Mouse (Mus musculus) forebrain, embryonic 10.5 days (tissue): ENCODE measurements around the gene Galnt12. TPM values are rescaled to one million over a fixed set of nuclear protein-coding genes. Genes with fewer than 3 reads are reported as not detected.
A peak's percentile ranks its signal among the peaks of the same experiment; 100 is the strongest.

ENCODE experiments used
- DNase-seq: peaks from one replicate; pipeline ENCODE4 v3.0.0-alpha.2; 2017; ENCODE audit warnings: low spot score; ENCODE audit errors: extremely low spot score
- H3K27ac ChIP-seq: fragments of 300-500 bp; sonication (generic); 2 replicates; pipeline ENCODE4 v1.5.1; 2016; ENCODE audit warnings: mild to moderate bottlenecking
- H3K27me3 ChIP-seq: fragments of 300-500 bp; sonication (generic); 2 replicates; pipeline ENCODE4 v1.6.1; 2016; ENCODE audit warnings: mild to moderate bottlenecking; ENCODE audit not compliant: poor library complexity, severe bottlenecking
- H3K36me3 ChIP-seq: fragments of 300-500 bp; sonication (generic); replicated peaks from 2 replicates; pipeline ENCODE4 v1.6.1; 2016; ENCODE audit warnings: mild to moderate bottlenecking, moderate library complexity
- H3K4me1 ChIP-seq: fragments of 300-500 bp; sonication (generic); 2 replicates; pipeline ENCODE4 v1.6.1; 2016
- H3K4me3 ChIP-seq: fragments of 300-500 bp; sonication (generic); 2 replicates; pipeline ENCODE4 v1.5.1; 2016; ENCODE audit warnings: mild to moderate bottlenecking, moderate library complexity
- H3K9me3 ChIP-seq: fragments of 300-500 bp; sonication (generic); 2 replicates; pipeline ENCODE4 v1.6.1; 2016; ENCODE audit warnings: mild to moderate bottlenecking, moderate library complexity
- WGBS: fragments of 180-500 bp; shearing (Covaris S2); methylation state at CpG from one replicate; pipeline ENCODE4 v1.1.7; 2016; 5-methylcytosine and 5-hydroxymethylcytosine counted together
- polyA plus RNA-seq: library from polyadenylated mRNA; unstranded; fragments of >200 nt; fragmentation: Nextera tagmentation; extraction: Ambion mirVana; gene quantifications from 2 replicates; pipeline ENCODE4 v1.2.1, GENCODE M21; 2016

The Galnt12 gene
- polyA plus RNA-seq, 1 experiment from 2014 or later: 17.6 TPM

DNA sequence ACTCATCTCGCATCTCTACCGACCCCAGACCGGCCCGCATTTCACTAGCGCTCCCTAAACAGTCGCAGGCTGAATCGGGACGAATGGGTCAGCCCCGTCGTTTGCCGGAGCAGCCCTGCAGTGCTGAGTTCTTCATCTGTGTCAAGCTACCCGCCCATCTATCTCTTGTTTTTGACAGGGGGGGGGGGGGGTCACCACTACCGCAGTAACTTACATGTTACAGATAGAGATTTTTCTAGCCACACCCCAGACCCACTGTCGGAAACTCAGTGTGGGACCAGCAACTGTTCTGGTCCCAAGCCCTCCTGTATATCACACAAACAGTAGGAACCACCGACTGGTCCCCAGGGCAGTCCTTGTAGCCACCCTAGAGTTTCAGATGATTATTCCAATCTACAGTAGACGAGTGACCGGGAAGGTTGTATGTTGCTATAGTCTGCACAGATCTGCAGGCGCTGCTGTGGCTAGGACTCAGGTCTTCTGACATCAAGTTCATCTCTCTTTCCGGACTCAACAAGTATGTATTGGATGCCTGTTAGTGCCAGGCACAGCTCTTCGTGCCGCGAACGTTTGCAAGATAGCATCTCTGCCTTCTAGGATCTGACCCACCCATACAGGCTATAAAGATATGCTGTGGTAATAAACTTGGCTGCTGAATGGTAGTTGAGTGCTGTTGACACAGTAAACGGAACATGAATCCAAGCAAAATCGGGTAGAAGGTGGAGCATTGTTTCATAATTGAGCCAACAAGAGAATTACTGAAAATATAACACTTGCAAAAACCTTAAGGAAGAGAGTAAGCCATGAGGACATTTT lies 34.0 kb upstream of the Galnt12 start:
- H3K9me3 ChIP-seq: no peaks in the 10 kb centered on the region
- no peaks in the 10 kb centered on the region for H3K36me3 ChIP-seq
- peak overlapping the region; percentile 83 for H3K4me3 ChIP-seq
- H3K27me3 ChIP-seq: peaks cover 27% of the 10 kb centered on the region
- peaks cover 20% of the 10 kb centered on the region for H3K4me1 ChIP-seq
- DNase-seq: no peak
- 41% methylated on average over 25 of the region's 25 CpGs for WGBS
- peak overlapping the region; percentile 91 for H3K27ac ChIP-seq

DNA sequence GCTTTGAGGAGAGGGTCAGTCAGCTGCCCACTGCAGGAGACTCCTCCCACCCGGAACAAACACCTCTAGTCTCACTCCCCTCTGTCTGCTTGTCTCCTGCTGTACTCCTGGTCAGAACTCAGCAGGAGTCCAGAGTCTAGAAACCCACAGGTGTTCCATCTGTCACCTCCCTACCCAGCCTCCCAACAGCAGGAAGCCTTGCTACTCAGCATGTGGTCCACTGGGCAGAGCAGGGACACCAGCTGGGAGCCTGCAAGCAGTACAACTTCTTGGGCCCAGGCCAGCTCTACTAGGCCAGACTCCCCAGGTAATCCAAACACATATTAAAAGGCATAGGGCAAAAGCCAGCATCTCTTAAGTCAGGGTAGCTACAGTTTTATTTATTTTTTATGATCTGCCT lies 30.8 kb upstream of the Galnt12 start:
- Histone ChIP-seq H3K27me3 (peaks cover 15% of the 10 kb centered on the region), H3K36me3 (no peaks in the 10 kb centered on the region), H3K27ac (no peak overlapping the region), H3K4me3 (no peak overlapping the region), H3K4me1 (peaks cover 20% of the 10 kb centered on the region), H3K9me3 (no peaks in the 10 kb centered on the region)
- WGBS: 11% methylated on average over 1 of the region's 1 CpGs
- DNase-seq: no peak

DNA sequence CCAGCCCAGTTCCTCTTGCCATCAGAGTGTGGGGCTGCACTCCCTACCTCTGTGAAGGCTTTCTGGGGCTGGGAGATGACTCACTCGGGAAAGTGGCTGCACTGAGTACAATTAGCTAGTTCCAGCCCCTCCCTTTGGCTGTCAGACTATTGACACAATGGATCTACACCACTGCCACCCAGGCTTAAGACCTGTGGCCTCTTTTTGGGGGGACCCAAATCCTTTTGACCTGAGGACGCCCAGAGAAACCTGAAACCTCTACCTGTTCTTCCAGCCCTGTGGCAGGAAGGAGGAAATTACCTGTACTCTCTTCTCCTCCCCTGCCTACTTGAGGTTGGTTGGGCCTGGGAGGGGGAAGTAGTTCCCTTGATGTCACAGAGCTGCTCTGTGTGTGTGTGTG lies 16.7 kb upstream of the Galnt12 start:
- Histone ChIP-seq H3K4me1 (no peaks in the 10 kb centered on the region), H3K27me3 (no peaks in the 10 kb centered on the region), H3K27ac (no peak overlapping the region), H3K4me3 (no peak overlapping the region), H3K36me3 (no peaks in the 10 kb centered on the region), H3K9me3 (0 out of 2 replicates have a peak, but pooled peaks cover 4% of the 10 kb centered on the region)
- WGBS: 33% methylated on average over 2 of the region's 2 CpGs
- DNase-seq: no peak

DNA sequence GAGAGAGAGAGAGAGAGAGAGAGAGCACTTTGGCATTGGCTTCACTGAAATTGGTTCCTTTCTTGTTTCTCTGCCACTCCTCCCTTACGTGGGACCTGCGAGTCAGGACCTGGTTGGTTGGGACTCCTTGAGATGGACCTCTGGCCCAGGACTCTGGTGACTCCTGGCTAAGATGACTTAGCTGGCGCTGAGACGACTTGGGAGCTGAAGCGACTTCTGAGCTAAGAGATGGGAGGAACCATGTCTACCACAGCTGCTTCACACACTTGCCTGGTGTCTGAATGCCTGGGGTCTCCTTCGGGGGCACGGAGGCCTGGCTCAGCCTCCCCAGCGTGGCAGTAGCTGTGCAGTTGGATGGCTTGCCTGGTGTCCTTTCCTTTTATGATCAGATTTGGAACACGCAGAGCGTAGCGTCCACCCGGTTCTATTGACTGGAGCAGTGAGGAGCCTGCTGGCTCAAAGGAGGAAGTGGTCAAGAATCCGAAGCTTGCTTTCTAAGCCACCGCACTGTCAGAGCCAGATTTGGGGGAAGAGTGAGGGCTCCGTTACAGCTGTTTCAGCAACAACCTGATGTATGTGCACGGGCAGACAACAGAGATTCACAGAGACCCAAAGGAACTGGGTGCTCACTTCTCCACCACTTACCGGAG lies 11.6 kb upstream of the Galnt12 start:
- Histone ChIP-seq H3K27me3 (no peaks in the 10 kb centered on the region), H3K27ac (no peak overlapping the region), H3K9me3 (no peaks in the 10 kb centered on the region), H3K36me3 (no peaks in the 10 kb centered on the region), H3K4me1 (no peaks in the 10 kb centered on the region), H3K4me3 (no peak overlapping the region)
- 91% methylated on average over 17 of the region's 17 CpGs for WGBS
- DNase-seq: no peak

DNA sequence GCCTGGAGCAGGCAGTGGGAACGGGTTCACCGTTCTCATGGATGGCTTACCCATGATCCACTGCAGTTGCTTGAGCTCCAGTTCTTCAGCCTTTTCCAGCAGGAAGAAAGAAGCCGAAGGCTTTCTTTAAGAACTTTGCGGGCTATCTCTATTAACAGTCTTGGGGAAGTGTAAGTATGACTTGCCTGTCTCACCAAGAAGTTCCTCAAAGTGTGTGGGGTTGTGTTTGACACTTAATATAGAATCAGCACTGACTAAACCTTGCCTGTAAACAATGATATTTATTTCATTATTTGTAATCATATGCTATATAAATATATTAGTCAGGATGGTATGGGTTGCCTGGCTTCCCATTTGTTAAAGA lies 11.1 kb upstream of the Galnt12 start:
- 94% methylated on average over 4 of the region's 4 CpGs for WGBS
- no peak overlapping the region for H3K4me3 ChIP-seq
- no peaks in the 10 kb centered on the region for H3K4me1 ChIP-seq
- H3K36me3 ChIP-seq: no peaks in the 10 kb centered on the region
- no peak overlapping the region for H3K27ac ChIP-seq
- H3K9me3 ChIP-seq: no peaks in the 10 kb centered on the region
- no peak for DNase-seq
- no peaks in the 10 kb centered on the region for H3K27me3 ChIP-seq

DNA sequence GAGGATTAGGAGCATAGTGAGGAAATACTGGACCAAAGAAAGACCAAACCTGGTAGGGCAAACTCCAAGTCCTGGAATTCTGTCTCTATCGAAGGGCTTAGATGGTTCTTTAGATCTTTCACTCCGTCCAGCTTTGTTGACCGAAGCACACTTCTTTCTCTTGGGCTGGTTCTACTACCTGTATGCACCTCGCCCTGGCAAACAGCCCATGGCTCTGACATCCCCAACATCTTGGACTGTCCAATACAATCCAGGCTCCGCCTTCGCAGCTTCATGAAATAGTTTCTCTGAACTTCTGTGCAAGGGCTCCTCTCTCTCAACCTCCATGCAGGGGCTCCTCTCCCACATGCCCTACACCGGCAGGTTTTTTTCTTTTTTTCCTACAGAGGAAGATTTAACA lies 7.9 kb upstream of the Galnt12 start:
- no peak for DNase-seq
- no peaks in the 10 kb centered on the region for H3K9me3 ChIP-seq
- no peaks in the 10 kb centered on the region for H3K4me1 ChIP-seq
- WGBS: 91% methylated on average over 7 of the region's 7 CpGs
- no peak overlapping the region for H3K27ac ChIP-seq
- H3K27me3 ChIP-seq: 0 out of 2 replicates have a peak, but pooled peaks cover 5% of the 10 kb centered on the region
- H3K4me3 ChIP-seq: no peak overlapping the region
- no peaks in the 10 kb centered on the region for H3K36me3 ChIP-seq

DNA sequence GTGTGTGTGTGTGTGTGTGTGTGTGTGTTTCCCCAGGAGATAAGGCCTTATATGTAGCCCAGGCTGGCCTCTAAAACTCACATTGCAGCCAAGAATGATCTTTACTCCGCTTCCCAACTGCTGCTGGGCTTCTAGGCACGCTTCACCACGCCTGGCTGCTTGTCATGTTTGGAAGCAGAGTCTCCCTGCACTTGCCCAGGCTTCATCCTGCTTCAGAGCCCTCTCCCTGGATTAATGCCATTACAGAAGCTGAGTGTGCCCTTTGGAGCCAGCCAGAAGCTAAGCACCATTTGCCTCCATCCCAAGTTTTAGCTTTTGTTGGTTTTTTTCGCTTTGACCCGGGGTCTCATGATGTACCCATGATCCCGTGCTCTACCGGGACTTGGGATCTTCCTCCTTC lies 3.0 kb upstream of the Galnt12 start:
- 86% methylated on average over 7 of the region's 7 CpGs for WGBS
- Histone ChIP-seq H3K27ac (no peak overlapping the region), H3K27me3 (peaks cover 47% of the 10 kb centered on the region), H3K36me3 (no peaks in the 10 kb centered on the region), H3K9me3 (no peaks in the 10 kb centered on the region), H3K4me3 (no peak overlapping the region), H3K4me1 (peaks cover 25% of the 10 kb centered on the region)
- no peak for DNase-seq

DNA sequence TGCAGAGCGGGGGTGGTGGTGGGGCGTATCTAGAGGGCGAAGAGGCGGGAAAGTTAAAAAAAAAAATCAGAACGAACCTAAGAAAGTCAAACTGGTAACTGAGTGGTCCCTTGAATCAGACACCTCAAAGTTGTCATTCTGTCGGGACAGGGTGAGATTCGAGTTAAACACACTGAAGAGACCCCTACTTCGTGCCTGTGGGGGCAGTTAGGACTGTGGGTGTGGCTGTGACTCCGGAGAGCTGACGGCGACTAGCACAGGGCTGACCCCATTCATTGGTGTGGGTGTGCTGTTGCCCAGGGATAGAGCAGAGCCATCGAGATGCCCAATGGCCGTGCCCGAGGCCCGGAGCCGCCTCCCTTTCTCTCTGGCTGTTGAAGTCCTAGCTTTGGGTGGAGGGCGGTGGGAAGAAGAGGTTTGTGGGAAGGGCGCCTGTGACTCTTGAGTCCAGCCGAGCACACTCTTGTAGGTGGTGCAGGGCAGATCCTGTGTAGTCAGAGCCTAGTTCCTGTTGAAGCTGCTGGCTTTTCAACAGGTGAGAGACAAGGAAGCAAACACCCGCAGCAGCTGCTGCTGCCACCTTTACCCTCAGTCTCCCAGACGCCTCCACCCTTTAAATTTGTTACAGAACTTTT lies 795 bp downstream of the Galnt12 start:
- peaks cover 12% of the 10 kb centered on the region for H3K36me3 ChIP-seq
- peaks cover 50% of the 10 kb centered on the region for H3K4me1 ChIP-seq
- WGBS: 2% methylated on average over 21 of the region's 21 CpGs
- peaks cover 68% of the 10 kb centered on the region for H3K27me3 ChIP-seq
- DNase-seq: peak; percentile 53
- H3K9me3 ChIP-seq: no peaks in the 10 kb centered on the region
- peak overlapping the region; percentile 86 for H3K27ac ChIP-seq
- peak overlapping the region; percentile 89 for H3K4me3 ChIP-seq

DNA sequence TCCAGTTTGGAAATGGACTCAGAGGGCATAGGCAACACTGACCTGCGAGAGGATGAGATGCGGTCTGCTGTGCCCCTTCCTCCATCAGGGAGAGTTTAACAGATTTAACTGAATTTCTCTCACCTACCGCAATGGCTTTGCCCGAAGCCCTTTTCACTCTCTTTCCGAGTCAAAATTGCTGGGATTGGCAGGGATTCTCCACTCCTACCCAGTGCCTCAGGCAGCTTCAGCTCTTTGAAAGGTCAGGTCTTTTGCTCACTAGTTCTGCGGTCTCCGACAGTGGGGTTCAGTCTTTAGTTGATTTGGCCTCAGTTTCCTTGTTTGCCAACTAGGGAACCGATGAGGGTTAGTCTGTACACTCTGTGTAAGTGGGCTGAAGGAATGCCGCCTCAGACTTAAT lies 1.5 kb downstream of the Galnt12 start:
- no peak for DNase-seq

DNA sequence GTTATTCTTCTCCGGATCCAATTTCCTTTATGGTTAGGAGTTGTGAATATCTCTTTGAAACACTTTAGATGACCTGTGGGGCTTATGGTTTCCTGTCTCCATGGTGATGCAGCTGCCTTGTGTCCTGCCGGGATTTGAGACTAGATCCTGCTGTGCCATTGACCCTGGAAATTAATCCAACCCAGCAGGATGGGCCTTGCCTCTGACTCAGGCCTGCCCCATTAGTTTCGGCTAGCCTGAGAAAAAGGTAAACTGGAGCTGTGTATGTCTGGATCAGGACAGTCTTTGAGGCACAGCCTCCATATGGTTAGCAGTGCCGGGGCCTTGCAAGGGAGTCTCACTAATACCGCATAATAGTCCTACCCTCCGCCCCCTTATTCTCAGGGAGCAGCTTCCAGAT lies 1.9 kb downstream of the Galnt12 start:
- Histone ChIP-seq H3K27ac (peak overlapping the region; percentile 68), H3K36me3 (peaks cover 20% of the 10 kb centered on the region), H3K4me3 (peak overlapping the region; percentile 89), H3K9me3 (0 out of 2 replicates have a peak, but pooled peaks cover 4% of the 10 kb centered on the region), H3K4me1 (peaks cover 50% of the 10 kb centered on the region), H3K27me3 (peaks cover 64% of the 10 kb centered on the region)
- 17% methylated on average over 6 of the region's 6 CpGs for WGBS
- DNase-seq: peak; percentile 68

More for the DNA sequence above, 1.5 kb downstream of the Galnt12 start:
- peak overlapping the region; percentile 86 for H3K27ac ChIP-seq
- H3K9me3 ChIP-seq: 0 out of 2 replicates have a peak, but pooled peaks cover 4% of the 10 kb centered on the region
- peak overlapping the region; percentile 89 for H3K4me3 ChIP-seq
- 8% methylated on average over 9 of the region's 9 CpGs for WGBS
- H3K27me3 ChIP-seq: peaks cover 68% of the 10 kb centered on the region
- peaks cover 17% of the 10 kb centered on the region for H3K36me3 ChIP-seq
- H3K4me1 ChIP-seq: peaks cover 50% of the 10 kb centered on the region

DNA sequence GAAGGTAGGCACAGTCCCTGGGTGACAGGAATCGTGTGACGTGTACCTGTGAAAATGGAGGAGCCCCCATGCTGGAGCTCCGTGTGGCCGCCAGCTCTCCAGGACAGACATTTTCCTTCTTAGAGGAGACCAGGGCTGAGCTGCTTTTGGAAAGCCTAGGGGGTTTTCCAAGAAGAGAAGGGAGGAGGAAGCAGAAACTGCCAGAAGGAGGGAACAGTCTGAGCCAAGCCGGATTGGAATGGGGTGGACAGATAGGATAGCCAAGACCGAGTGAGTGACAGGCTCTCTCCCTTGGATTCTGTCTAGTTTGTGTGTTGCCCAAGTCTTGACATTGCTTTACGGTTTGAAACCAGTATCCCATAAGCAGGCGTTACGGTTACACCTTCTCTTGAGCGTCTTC lies 11.9 kb downstream of the Galnt12 start:
- DNase-seq: no peak

DNA sequence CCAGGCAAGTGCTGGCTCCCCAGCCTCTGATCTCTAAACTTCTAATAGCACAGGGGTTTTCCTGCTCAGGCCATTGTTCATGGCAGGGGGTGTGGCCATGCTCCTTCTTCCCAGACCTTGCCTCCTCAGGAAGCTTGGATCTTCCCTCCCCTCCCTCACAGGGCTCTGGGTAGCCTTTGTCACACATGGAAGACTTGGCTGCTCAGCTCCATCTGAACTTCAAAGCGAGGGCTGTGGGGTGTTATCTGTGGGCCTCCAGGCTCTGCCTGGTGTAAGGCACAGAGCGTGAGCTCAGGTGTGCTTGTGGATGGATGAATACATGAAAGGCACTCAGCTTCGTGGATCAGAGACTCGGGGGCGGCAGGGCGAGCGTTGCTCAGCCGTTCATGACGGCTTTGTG lies 20.2 kb downstream of the Galnt12 start:
- Histone ChIP-seq H3K27me3 (no peaks in the 10 kb centered on the region), H3K4me1 (peaks cover 10% of the 10 kb centered on the region), H3K27ac (no peak overlapping the region), H3K9me3 (0 out of 2 replicates have a peak, but pooled peaks cover 3% of the 10 kb centered on the region), H3K36me3 (peaks cover 52% of the 10 kb centered on the region), H3K4me3 (no peak overlapping the region)
- 66% methylated on average over 9 of the region's 9 CpGs for WGBS
- no peak for DNase-seq

More for the DNA sequence above, 11.9 kb downstream of the Galnt12 start:
- Histone ChIP-seq H3K27me3 (no peaks in the 10 kb centered on the region), H3K4me3 (no peak overlapping the region), H3K4me1 (0 out of 2 replicates have a peak, but pooled peaks cover 3% of the 10 kb centered on the region), H3K27ac (no peak overlapping the region), H3K36me3 (peaks cover 23% of the 10 kb centered on the region), H3K9me3 (peaks cover 3% of the 10 kb centered on the region; the same call in 1 of the 2 replicates)
- 93% methylated on average over 10 of the region's 10 CpGs for WGBS
